Mouse (Mus musculus) cerebellum, adult 9-11 months (tissue): ENCODE measurements around the gene Dhx37.

Experiments
- DNase-seq: peaks from one replicate; pipeline ENCODE4 v3.0.0; 2022

The Dhx37 gene

GRCm38 (mm10) chr5:125433793-125434337 is at the start of gene Dhx37:
Dhx37 (minus strand) TSS chr5:125434121.
- peak; percentile 95 for DNase-seq

DNA sequence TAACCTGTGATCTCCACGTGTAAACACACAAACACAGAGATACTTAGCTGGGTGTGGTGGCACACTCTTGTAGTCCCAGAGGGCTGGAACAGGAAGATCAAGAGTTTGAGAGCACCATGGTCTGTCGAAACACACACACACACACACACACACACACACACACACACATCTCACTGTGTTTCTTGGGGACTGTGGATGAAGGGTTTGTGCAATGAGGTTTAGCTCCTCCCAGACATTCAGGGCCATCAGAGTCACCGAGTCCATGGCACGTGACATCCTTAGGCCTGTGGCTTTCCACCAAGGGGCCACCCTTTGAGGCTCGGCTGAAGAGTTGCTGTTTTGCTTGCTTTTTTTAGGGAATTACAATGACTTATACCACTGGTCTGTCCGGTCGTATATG is 48.6 kb upstream of the Dhx37 start:
- no peak for DNase-seq

DNA sequence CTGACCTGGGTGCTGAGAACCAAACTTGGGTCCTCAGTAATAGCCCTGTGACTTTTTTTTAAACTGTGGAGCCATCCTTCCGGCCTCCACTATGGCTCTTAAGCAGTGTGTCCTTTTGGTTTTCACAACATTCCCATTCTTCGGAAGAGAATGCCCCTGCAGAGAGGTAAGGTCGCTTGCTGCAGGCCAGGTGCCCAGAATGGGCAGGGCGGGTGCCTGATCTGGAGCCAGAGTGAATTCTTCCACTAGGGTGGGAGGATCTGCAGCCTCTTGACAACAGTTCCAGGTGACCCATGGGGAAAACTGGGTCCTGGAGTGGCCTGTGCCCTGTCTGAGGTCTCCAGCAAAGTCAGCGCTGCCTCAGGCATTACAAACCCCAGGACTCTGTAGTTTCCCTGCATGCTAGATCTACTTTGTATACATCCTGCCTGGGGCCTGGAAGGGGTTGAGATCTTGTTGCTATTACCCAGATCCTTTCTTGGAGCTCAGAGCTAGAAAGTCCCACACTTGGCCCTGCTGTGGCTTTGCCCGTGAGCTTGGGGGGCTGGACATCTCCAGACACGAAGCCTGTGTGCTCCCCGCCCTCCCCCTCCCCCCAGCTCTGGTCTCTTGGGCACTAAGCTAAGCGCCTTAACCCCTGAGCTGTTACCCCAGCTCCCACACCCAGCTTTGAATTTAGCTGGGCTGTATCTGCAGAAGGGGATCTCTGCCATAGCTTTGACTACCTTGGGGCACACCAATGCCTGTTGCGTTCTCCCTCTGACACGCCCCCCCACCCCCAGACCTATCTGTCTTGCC is 46.7 kb upstream of the Dhx37 start:
- no peak for DNase-seq

GRCm38 (mm10) chr5:125479376-125479775 is 45.5 kb upstream of the Dhx37 start:
- no peak for DNase-seq

DNA sequence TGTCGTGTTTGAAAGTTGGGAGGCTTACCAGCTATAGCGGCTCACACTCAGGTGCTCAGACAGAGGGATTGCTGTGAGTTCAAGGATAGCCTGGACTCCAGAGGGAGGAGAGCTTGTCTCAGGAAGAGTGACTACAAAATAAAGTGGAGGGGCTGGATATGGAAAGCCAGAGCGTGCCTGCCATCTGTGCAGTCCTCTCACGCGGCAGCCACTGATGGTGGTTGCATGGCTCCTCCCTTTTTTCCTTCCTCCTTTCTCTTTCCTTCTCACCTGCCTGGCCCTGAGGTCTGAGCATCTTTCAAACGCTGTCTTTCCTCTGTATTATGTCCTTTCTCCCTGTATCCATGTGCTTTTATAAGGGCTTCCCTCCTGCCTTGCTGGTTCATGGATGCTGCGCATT is 44.1 kb upstream of the Dhx37 start:
- no peak for DNase-seq

DNA sequence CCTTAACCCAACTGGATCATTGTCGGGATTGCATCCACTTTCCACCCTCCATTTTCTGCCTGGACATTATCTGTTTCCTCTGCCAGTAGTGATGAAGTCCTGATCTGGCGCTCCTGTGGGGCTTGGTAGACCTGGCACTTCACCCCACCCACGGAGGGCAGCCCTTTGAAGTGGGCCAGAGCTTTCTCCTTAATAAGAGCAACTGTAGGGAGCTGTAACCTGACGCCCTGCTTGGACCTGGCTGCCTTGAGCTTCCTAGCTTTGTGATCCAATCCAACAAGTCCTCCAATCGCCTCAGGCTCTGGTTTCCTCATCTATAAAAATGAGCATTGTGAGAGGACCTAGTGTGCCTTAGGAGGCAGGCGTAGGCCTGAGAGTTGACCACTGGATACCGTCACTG is 43.6 kb upstream of the Dhx37 start:
- no peak for DNase-seq

DNA sequence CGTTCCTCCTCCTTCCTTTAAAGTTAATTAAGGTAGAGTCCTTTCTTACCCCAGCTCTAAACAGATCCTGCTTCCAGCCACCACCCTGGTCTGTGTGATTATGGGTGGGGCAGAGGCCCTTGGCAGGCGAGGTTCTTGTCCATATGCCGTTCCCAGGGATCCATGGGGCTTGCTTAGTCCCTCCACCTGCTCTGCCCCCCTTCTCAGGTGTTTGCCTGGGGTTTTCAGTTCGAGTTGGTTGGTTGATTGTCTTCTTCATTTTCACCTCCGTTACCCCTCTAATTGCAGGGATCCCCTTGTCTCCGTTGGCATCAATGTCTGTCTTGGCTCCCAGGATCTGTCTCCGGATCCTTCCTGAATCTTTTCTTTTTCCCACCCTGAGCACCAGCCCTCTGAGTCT is 42.9 kb upstream of the Dhx37 start:
- DNase-seq = peak; percentile 80

DNA sequence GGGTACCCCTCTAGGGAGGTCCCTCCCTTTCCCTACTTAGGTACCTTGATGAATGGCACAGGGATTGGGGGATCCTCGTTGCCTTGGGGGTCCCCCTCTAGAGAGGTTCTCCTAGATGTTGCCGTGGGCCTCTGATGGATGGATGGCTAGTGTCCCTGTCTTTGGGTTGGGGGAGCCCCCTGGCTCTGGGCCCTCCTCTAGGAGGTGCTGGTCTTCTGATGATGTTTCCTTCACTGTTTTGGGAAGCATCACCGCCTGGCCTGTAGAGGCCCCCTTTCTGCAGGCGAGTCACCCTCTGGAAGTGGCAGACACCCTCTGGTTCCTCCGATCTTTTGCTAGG is 42.3 kb upstream of the Dhx37 start:
- no peak for DNase-seq

- peak; percentile 97 for DNase-seq
These were observed 41.8 kb upstream of the Dhx37 start, which contains the start of gene Aacs for GRCm38 (mm10) chr5:125475601-125476285. Aacs (plus strand) TSS chr5:125475814.

- no peak for DNase-seq
These were observed 41.1 kb upstream of the Dhx37 start for GRCm38 (mm10) chr5:125475030-125475429.

DNA sequence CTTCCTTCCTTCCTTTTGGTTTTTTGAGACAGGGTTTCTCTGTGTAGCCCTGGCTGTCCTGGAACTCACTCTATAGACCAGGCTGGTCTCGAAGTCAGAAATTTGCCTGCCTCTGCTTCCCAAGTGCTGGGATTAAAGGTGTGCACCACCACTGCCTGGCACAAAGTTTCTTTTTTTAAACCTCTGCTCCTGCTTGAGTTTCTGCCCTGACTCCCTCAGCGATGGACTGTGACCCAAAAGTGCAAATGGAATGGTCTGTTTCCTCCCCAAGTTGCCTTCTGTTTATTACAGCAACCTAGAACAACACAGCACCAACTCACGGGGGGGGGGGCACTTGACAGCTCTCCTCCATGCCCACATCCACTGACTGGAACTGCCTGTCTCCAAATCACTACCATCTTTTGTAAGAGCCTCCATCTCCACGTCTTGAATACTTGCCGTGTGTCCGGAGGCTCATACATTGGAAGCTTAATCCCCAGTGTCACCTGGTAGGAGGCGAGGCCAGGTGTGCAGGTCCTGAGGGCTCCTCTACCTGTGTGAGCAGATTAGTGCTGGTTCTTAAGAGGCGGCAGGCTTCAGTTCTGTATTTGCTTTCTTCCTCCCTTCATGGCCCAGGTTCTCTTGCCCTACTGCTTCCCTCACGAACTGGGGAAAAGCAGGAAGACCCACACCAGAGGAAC is 39.0 kb upstream of the Dhx37 start:
- DNase-seq = no peak

GRCm38 (mm10) chr5:125470713-125471112 is 36.8 kb upstream of the Dhx37 start:
- DNase-seq = no peak

DNA sequence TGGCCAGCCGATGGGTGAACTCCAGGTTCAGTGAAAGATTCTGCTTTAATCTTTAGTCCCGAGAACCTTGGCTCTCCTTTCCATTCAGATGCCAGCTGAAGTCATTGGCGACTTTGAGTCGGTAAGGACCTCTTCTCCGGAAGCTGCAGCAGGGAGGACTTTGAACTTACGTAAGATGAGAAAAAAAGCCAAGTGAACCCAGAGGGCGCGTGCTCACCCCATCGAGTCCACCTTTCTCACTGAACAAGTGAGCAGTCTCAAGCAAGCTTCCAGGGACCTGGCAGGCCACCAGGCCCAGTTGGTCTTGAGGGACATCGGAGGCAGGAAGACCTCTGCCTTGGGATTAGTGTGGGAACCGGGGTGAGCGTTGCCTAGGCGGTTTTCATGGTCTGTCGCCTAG is 33.3 kb upstream of the Dhx37 start:
- DNase-seq = no peak

GRCm38 (mm10) chr5:125466483-125466882 is 32.6 kb upstream of the Dhx37 start:
- no peak for DNase-seq

- peak; percentile 98 for DNase-seq
These were observed 31.8 kb upstream of the Dhx37 start for GRCm38 (mm10) chr5:125465701-125466106.

GRCm38 (mm10) chr5:125465192-125465591 is 31.3 kb upstream of the Dhx37 start:
- no peak for DNase-seq

DNA sequence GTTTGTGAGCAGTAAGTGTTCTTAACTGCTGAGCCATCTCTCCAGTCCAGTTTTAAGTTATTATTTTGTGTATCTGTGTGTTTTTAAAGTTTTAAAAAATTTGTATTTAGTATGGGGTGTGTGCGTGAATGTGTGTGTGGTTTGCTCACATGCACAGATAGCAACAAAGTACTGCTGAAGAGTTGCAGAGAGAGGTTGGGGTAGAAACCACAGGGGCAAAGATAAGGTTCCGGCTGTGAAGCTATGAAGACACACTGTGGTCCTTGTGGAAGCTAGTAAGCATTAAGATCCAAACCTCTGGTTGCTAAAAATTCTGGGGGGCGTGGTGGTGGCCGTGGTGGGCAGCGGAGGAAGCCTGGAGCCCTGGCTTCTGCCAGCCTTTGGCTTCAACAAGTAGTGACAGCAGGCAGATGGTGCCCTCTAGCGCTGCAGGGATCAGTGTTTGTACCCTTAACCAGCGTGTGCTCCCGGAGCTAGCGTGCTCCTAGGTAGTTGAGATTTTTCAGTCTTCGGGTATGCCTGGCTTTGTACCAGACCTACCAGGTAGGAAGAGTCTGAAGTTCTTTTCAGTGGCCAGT is 28.0 kb upstream of the Dhx37 start:
- DNase-seq = no peak

DNA sequence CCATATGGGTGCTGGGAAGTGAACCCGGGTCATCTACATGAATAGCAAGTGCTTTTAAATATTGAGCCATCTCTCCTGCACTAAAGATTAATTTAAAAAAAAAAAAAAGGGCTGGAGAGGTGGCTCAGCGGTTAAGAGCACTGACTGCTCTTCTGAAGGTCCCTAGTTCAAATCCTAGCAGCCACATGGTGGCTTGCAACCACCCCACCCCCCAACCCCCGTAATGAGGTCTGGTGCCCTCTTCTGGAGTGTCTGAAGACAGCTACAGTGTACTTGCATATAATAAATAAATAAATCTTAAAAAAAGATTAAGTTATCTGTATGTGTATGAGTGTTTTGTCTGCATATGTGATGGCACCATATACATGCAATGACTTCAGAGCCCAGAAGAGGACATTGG is 26.7 kb upstream of the Dhx37 start:
- DNase-seq = no peak

DNA sequence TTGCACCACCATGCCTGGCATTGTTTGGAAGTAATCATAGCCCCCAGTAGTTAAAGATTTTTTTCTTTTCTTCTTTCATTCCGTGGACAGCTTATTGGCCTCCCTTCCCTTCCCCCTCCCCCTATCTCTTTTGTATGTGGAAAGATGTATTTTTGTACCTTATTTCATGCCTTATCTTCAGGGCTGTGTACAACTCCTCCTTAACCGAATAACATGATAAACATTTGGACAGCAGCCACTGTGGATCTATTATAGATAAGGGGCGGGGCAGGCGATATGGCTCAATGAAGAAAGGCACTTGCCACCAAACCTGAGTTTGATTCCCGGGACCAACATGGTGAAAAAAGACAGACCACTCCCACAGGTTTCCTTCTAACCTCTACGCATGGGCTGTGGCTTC is 23.6 kb upstream of the Dhx37 start:
- no peak for DNase-seq

- no peak for DNase-seq
These were observed 22.2 kb upstream of the Dhx37 start for GRCm38 (mm10) chr5:125456100-125456499.

DNA sequence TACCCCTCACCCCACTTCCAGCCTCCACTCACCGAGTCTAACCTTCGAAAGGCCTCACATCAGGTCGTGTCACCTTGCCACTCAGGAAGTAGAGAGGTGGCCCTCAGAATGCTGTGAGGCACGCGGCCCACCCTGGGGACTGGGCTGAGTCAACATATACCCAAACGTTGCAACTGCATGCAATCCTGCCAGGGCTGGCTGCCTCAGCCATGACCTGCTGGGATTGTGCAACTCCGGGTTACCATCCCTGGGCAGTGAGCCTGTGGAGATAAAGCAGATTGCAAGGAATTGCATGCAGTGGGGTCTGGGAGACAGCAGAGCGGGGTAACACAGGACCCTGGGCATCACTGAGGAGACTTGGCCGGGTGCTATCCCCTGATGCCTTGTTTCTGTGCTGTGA is 18.7 kb upstream of the Dhx37 start:
- no peak for DNase-seq

GRCm38 (mm10) chr5:125449306-125449705 is 15.4 kb upstream of the Dhx37 start:
- DNase-seq = no peak

- no peak for DNase-seq
These were observed 14.7 kb upstream of the Dhx37 start for GRCm38 (mm10) chr5:125448631-125449030.
